Comparison of ENCODE assay signal across 19 mouse cellular contexts in genomic region chr4:70804925-70805342, GRCm38 (mm10).
DNase-seq lines count a peak whose midpoint lies in the region; ATAC-seq and TF ChIP-seq lines count a peak whose summit lies in the region.
"Had no signal": no experiment of that assay in that cellular context is flagged by ENCODE, and none has a peak within 500 bp of the region (broad histone marks: within the 10 kb centered on the region; RNA-seq: fewer than 3 reads in every experiment).

No protein-coding gene starts in this region.

- H3K4me1 ChIP-seq in midbrain, postnatal 0 days (ENCODE audit: insufficient read depth, low read length): no peaks in the 10 kb centered on the region
- H3K4me1 ChIP-seq in midbrain, embryonic 11.5 days (ENCODE audit: control insufficient read depth, insufficient read depth, low read length): no peaks in the 10 kb centered on the region
- H3K4me1 ChIP-seq: hindbrain, embryonic 13.5 days; intestine, embryonic 15.5 days; lung, embryonic 15.5 days had no signal

- 82% methylated on average over 3 of the region's 3 CpGs for WGBS in midbrain, postnatal 0 days
- 86% methylated on average over 3 of the region's 3 CpGs for WGBS in midbrain, embryonic 11.5 days

- no peak for TF ChIP-seq CTCF in midbrain, postnatal 0 days (IDR thresholded peaks at IDR 0.05)

- H3K27ac ChIP-seq in midbrain, postnatal 0 days (ENCODE audit: low read depth, low read length): no peak overlapping the region
- H3K27ac ChIP-seq in midbrain, embryonic 11.5 days (ENCODE audit: low read depth, low read length): no peak overlapping the region
- H3K27ac ChIP-seq: hindbrain, embryonic 13.5 days; intestine, embryonic 15.5 days; kidney, postnatal 0 days; left cerebral cortex, adult 2 months; lung, embryonic 15.5 days had no signal

- DNase-seq in cerebellum, adult 9-10 months: peak; percentile 13
- DNase-seq in cerebellum, adult 11-12 months: no peak
- DNase-seq in frontal cortex, postnatal 10 days (ENCODE audit: low spot score in 2 of 2): no peak
- peak; percentile 7 for DNase-seq in midbrain, postnatal 0 days (ENCODE audit: low spot score)
- DNase-seq in midbrain, embryonic 11.5 days (ENCODE audit: low spot score, missing footprints): no peak
- DNase-seq in kidney, postnatal 4 days: no peak
- DNase-seq in spleen, adult 18-20 months: no peak
- DNase-seq: adrenal gland, postnatal 25 days; gastrocnemius, postnatal 14 days; heart, postnatal 10 days; retina, postnatal 1 day; thymus, postnatal 14 days had no signal

- H3K9me3 ChIP-seq in midbrain, postnatal 0 days (ENCODE audit: low read length): no peaks in the 10 kb centered on the region
- no peaks in the 10 kb centered on the region for H3K9me3 ChIP-seq in midbrain, embryonic 11.5 days (ENCODE audit: control insufficient read depth, low read length)
- H3K9me3 ChIP-seq: hindbrain, embryonic 13.5 days; intestine, embryonic 15.5 days; lung, embryonic 15.5 days had no signal

- H3K4me2 ChIP-seq in midbrain, postnatal 0 days (ENCODE audit: low read depth, low read length, poor library complexity, severe bottlenecking): no peak overlapping the region
- no peak overlapping the region for H3K4me2 ChIP-seq in midbrain, embryonic 11.5 days
- H3K4me2 ChIP-seq: hindbrain, embryonic 13.5 days; intestine, embryonic 15.5 days; lung, embryonic 15.5 days had no signal

- no peaks in the 10 kb centered on the region for H3K36me3 ChIP-seq in midbrain, postnatal 0 days (ENCODE audit: insufficient read depth, low read length)
- H3K36me3 ChIP-seq in midbrain, embryonic 11.5 days (ENCODE audit: control insufficient read depth, insufficient read depth, low read length): no peaks in the 10 kb centered on the region
- H3K36me3 ChIP-seq: hindbrain, embryonic 13.5 days; intestine, embryonic 15.5 days; lung, embryonic 15.5 days had no signal

- no peak overlapping the region for H3K9ac ChIP-seq in midbrain, postnatal 0 days (replicated peaks; ENCODE audit: low read length, poor library complexity, severe bottlenecking)
- no peak overlapping the region for H3K9ac ChIP-seq in midbrain, embryonic 11.5 days (ENCODE audit: low read length)
- H3K9ac ChIP-seq: hindbrain, embryonic 13.5 days; intestine, embryonic 15.5 days; lung, embryonic 15.5 days had no signal

- ATAC-seq in frontal cortex, adult (ENCODE audit: low TSS enrichment): peak; percentile 81
- no peak for ATAC-seq in midbrain, postnatal 0 days (ENCODE audit: low FRiP score)
- no peak for ATAC-seq in midbrain, embryonic 11.5 days (ENCODE audit: low FRiP score)
- ATAC-seq: intestine, embryonic 15.5 days had no signal

- H3K27me3 ChIP-seq in midbrain, postnatal 0 days (ENCODE audit: insufficient read depth, low read length): no peaks in the 10 kb centered on the region
- H3K27me3 ChIP-seq in midbrain, embryonic 11.5 days (ENCODE audit: control insufficient read depth, insufficient read depth, low read length): no peaks in the 10 kb centered on the region
- H3K27me3 ChIP-seq: CH12.LX; intestine, embryonic 15.5 days; lung, embryonic 15.5 days had no signal

- no peak overlapping the region for H3K4me3 ChIP-seq in midbrain, postnatal 0 days (ENCODE audit: low read depth, low read length)
- H3K4me3 ChIP-seq in midbrain, embryonic 11.5 days (ENCODE audit: low read depth, low read length): no peak overlapping the region
- H3K4me3 ChIP-seq: hindbrain, embryonic 13.5 days; intestine, embryonic 15.5 days; left cerebral cortex, adult 2 months; lung, embryonic 15.5 days had no signal

Comparison
In these comparisons a context has a peak if more than half of its experiments do, and no peak if none do; other contexts are left out.
1. DNase-seq: peak in cerebellum, adult 9-10 months (single experiment) and midbrain, postnatal 0 days (single experiment); none in cerebellum, adult 11-12 months (single experiment), frontal cortex, postnatal 10 days (0 of 2), midbrain, embryonic 11.5 days (single experiment), kidney, postnatal 4 days (0 of 2) and spleen, adult 18-20 months (0 of 2).